Mouse (Mus musculus): Measurements from ENCODE around the gene Hmgb1.

DNA sequence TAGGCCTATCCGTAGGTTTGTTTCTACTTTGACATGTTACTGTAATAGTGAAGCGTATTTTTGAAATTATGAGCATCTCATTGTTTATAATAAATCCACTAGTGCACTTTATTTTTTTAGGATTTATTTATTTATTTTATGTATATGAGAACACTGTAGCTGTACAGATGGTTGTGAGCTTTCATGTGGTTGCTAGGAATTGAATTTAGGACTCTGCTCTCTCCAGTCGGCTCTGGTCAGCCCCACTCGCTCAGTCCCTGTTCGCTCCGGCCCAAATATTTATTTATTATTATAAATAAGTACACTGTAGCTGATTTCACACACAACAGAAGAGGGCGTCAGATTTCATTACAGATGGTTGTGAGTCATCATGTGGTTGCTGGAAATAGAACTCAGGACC lies 24.5 kb upstream of the Hmgb1 start:
- no peak for TF ChIP-seq CHD1 (IDR thresholded peaks at IDR 0.05; ENCODE audit: low read depth, low read length)
- no peak for TF ChIP-seq HCFC1 (IDR thresholded peaks at IDR 0.05; ENCODE audit: low read depth, low read length)
- no peak for TF ChIP-seq CTCF (conservative IDR thresholded peaks at IDR 0.05 in 1 of 2, IDR thresholded peaks at IDR 0.05 in 1 of 2; ENCODE audit: low read depth in 2 of 2, low read length in 2 of 2)
- TF ChIP-seq EP300 (IDR thresholded peaks at IDR 0.05; ENCODE audit: low read length), result no peak
- no peak for TF ChIP-seq SMC3 (IDR thresholded peaks at IDR 0.05; ENCODE audit: low read depth, low read length)

Data from CH12.LX (cell line).